Mouse (Mus musculus): ENCODE measurements around the gene Tmem217. TPM values are rescaled to one million over a fixed set of nuclear protein-coding genes. Genes with fewer than 3 reads are reported as not detected.
"Not testable (repeated sequence)": the region's sequence is repeated elsewhere in the genome, so short reads cannot be mapped to it uniquely, and the experiment has no call there.

Tmem217 gene
- polyA plus RNA-seq, 1 experiment = not detected

- H3K4me1 ChIP-seq (ENCODE audit: control insufficient read depth, insufficient read depth, low read length) = peaks cover 2% of the 10 kb centered on the region
- H3K36me3 ChIP-seq (ENCODE audit: control insufficient read depth, insufficient read depth, low read length, poor library complexity, severe bottlenecking) = no peaks in the 10 kb centered on the region
- TF ChIP-seq EP300 (IDR thresholded peaks at IDR 0.05; ENCODE audit: insufficient read depth, low read depth, low read length) = 0 out of 2 replicates have a peak, but pooled peaks have one; percentile 33
- no peak for TF ChIP-seq CTCF (IDR thresholded peaks at IDR 0.05; ENCODE audit: low read depth, low read length)
- no peaks in the 10 kb centered on the region for H3K27me3 ChIP-seq (ENCODE audit: control insufficient read depth, insufficient read depth, low read length, poor library complexity, severe bottlenecking)
- peak overlapping the region; percentile 13; the same call in 1 of the 2 replicates for H3K4me3 ChIP-seq (ENCODE audit: low read depth, low read length)
- no peaks in the 10 kb centered on the region for H3K9me3 ChIP-seq (replicated peaks; ENCODE audit: control insufficient read depth, insufficient read depth, low read length, poor library complexity, severe bottlenecking)
- 0 out of 2 replicates have a peak overlapping the region, but pooled peaks have one; percentile 51 for H3K9ac ChIP-seq (ENCODE audit: low read depth, poor library complexity, severe bottlenecking)
- no peak overlapping the region for H3K27ac ChIP-seq (ENCODE audit: insufficient read depth, low read length)
Measured at GRCm38 (mm10) chr17:29502669-29503665, 49.2 kb downstream of the Tmem217 start.

GRCm38 (mm10) chr17:29502005-29502668 is 50.0 kb downstream of the Tmem217 start:
- TF ChIP-seq POLR2A (IDR thresholded peaks at IDR 0.05; ENCODE audit: insufficient read depth, low read length) (no peak), EP300 (IDR thresholded peaks at IDR 0.05; ENCODE audit: insufficient read depth, low read depth, low read length) (no peak), CTCF (IDR thresholded peaks at IDR 0.05; ENCODE audit: low read depth, low read length) (no peak)
- H3K27me3 ChIP-seq (ENCODE audit: control insufficient read depth, insufficient read depth, low read length, poor library complexity, severe bottlenecking) = no peaks in the 10 kb centered on the region
- no peaks in the 10 kb centered on the region for H3K9me3 ChIP-seq (replicated peaks; ENCODE audit: control insufficient read depth, insufficient read depth, low read length, poor library complexity, severe bottlenecking)
- no peak overlapping the region for H3K4me3 ChIP-seq (ENCODE audit: low read depth, low read length)
- no peak overlapping the region for H3K27ac ChIP-seq (ENCODE audit: insufficient read depth, low read length)
- no peaks in the 10 kb centered on the region for H3K36me3 ChIP-seq (ENCODE audit: control insufficient read depth, insufficient read depth, low read length, poor library complexity, severe bottlenecking)
- H3K9ac ChIP-seq (ENCODE audit: low read depth, poor library complexity, severe bottlenecking) = no peak overlapping the region
- peaks cover 2% of the 10 kb centered on the region for H3K4me1 ChIP-seq (ENCODE audit: control insufficient read depth, insufficient read depth, low read length)

GRCm38 (mm10) chr17:29500802-29501469 is 51.2 kb downstream of the Tmem217 start:
- Histone ChIP-seq H3K4me1 (ENCODE audit: control insufficient read depth, insufficient read depth, low read length) (peaks cover 2% of the 10 kb centered on the region), H3K9me3 (replicated peaks; ENCODE audit: control insufficient read depth, insufficient read depth, low read length, poor library complexity, severe bottlenecking) (no peaks in the 10 kb centered on the region), H3K27me3 (ENCODE audit: control insufficient read depth, insufficient read depth, low read length, poor library complexity, severe bottlenecking) (no peaks in the 10 kb centered on the region), H3K27ac (ENCODE audit: insufficient read depth, low read length) (no peak overlapping the region), H3K36me3 (ENCODE audit: control insufficient read depth, insufficient read depth, low read length, poor library complexity, severe bottlenecking) (0 out of 2 replicates have a peak, but pooled peaks cover 4% of the 10 kb centered on the region), H3K4me3 (ENCODE audit: low read depth, low read length) (no peak overlapping the region), H3K9ac (ENCODE audit: low read depth, poor library complexity, severe bottlenecking) (no peak overlapping the region)
- TF ChIP-seq CTCF (IDR thresholded peaks at IDR 0.05; ENCODE audit: low read depth, low read length) = no peak

- no peak overlapping the region for H3K9ac ChIP-seq (ENCODE audit: low read depth, poor library complexity, severe bottlenecking)
- H3K36me3 ChIP-seq (ENCODE audit: control insufficient read depth, insufficient read depth, low read length, poor library complexity, severe bottlenecking) = 0 out of 2 replicates have a peak, but pooled peaks cover 4% of the 10 kb centered on the region
- H3K9me3 ChIP-seq (replicated peaks; ENCODE audit: control insufficient read depth, insufficient read depth, low read length, poor library complexity, severe bottlenecking) = no peaks in the 10 kb centered on the region
- no peak overlapping the region for H3K27ac ChIP-seq (ENCODE audit: insufficient read depth, low read length)
- TF ChIP-seq POLR2A (IDR thresholded peaks at IDR 0.05; ENCODE audit: insufficient read depth, low read length) = no peak
- no peak for TF ChIP-seq CTCF (IDR thresholded peaks at IDR 0.05; ENCODE audit: low read depth, low read length)
- TF ChIP-seq EP300 (IDR thresholded peaks at IDR 0.05; ENCODE audit: insufficient read depth, low read depth, low read length) = no peak
- H3K27me3 ChIP-seq (ENCODE audit: control insufficient read depth, insufficient read depth, low read length, poor library complexity, severe bottlenecking) = no peaks in the 10 kb centered on the region
- peaks cover 2% of the 10 kb centered on the region for H3K4me1 ChIP-seq (ENCODE audit: control insufficient read depth, insufficient read depth, low read length)
- no peak overlapping the region for H3K4me3 ChIP-seq (ENCODE audit: low read depth, low read length)
Measured at GRCm38 (mm10) chr17:29500243-29500740, 51.9 kb downstream of the Tmem217 start.

GRCm38 (mm10) chr17:29499511-29499910 is 52.7 kb downstream of the Tmem217 start:
- Histone ChIP-seq H3K36me3 (ENCODE audit: control insufficient read depth, insufficient read depth, low read length, poor library complexity, severe bottlenecking) (peaks cover 9% of the 10 kb centered on the region), H3K9me3 (replicated peaks; ENCODE audit: control insufficient read depth, insufficient read depth, low read length, poor library complexity, severe bottlenecking) (no peaks in the 10 kb centered on the region), H3K9ac (ENCODE audit: low read depth, poor library complexity, severe bottlenecking) (no peak overlapping the region), H3K27ac (ENCODE audit: insufficient read depth, low read length) (no peak overlapping the region), H3K4me1 (ENCODE audit: control insufficient read depth, insufficient read depth, low read length) (peaks cover 2% of the 10 kb centered on the region), H3K4me3 (ENCODE audit: low read depth, low read length) (no peak overlapping the region), H3K27me3 (ENCODE audit: control insufficient read depth, insufficient read depth, low read length, poor library complexity, severe bottlenecking) (no peaks in the 10 kb centered on the region)
- TF ChIP-seq CTCF (IDR thresholded peaks at IDR 0.05; ENCODE audit: low read depth, low read length) (no peak), EP300 (IDR thresholded peaks at IDR 0.05; ENCODE audit: insufficient read depth, low read depth, low read length) (no peak), POLR2A (IDR thresholded peaks at IDR 0.05; ENCODE audit: insufficient read depth, low read length) (no peak)

GRCm38 (mm10) chr17:29498952-29499351 is 53.2 kb downstream of the Tmem217 start:
- H3K27ac ChIP-seq (ENCODE audit: insufficient read depth, low read length); H3K9ac ChIP-seq (ENCODE audit: low read depth, poor library complexity, severe bottlenecking); H3K4me3 ChIP-seq (ENCODE audit: low read depth, low read length); H3K4me1 ChIP-seq (ENCODE audit: control insufficient read depth, insufficient read depth, low read length); H3K27me3 ChIP-seq (ENCODE audit: control insufficient read depth, insufficient read depth, low read length, poor library complexity, severe bottlenecking); H3K9me3 ChIP-seq (replicated peaks; ENCODE audit: control insufficient read depth, insufficient read depth, low read length, poor library complexity, severe bottlenecking): not testable (repeated sequence)
- peaks cover 14% of the 10 kb centered on the region for H3K36me3 ChIP-seq (ENCODE audit: control insufficient read depth, insufficient read depth, low read length, poor library complexity, severe bottlenecking)

All from ES-Bruce4 (cell line).